Mouse (Mus musculus): ENCODE results near the gene Tiam1.

- TF ChIP-seq CTCF (IDR thresholded peaks at IDR 0.05; ENCODE audit: borderline replicate concordance, control insufficient read depth, extremely low read depth, insufficient read depth, low read length, poor library complexity) (no peak), POLR2A (IDR thresholded peaks at IDR 0.05; ENCODE audit: control insufficient read depth, extremely low read depth, insufficient read depth, low read length, poor library complexity) (no peak)
Measured at GRCm38 (mm10) chr16:90008504-90008903, 135.1 kb downstream of the Tiam1 start.
